Mouse (Mus musculus): Measurements from ENCODE around the gene Sntb2.

GRCm38 (mm10) chr8:107012666-107013065 lies 77.1 kb downstream of the Sntb2 start:
- TF ChIP-seq POLR2A (IDR thresholded peaks at IDR 0.05; ENCODE audit: low read depth, low read length) (no peak), CTCF (conservative IDR thresholded peaks at IDR 0.05; ENCODE audit: insufficient read depth, insufficient read length, low read depth, low read length) (no peak)
